31 mouse cellular contexts compared by ENCODE assay signal in genomic region chr15:91465331-91465730, GRCm38 (mm10).
"Had no signal": no experiment of that assay in that cellular context is flagged by ENCODE, and none has a peak within 500 bp of the region (broad histone marks: within the 10 kb centered on the region; RNA-seq: fewer than 3 reads in every experiment).

No protein-coding gene starts in this region.

- H3K27me3 ChIP-seq: limb, embryonic 12.5 days; limb, embryonic 13.5 days; limb, embryonic 15.5 days; liver, embryonic 12.5 days; liver, embryonic 13.5 days; liver, embryonic 15.5 days; lung, embryonic 15.5 days; megakaryocyte, embryonic 14.5 days; midbrain, embryonic 12.5 days; midbrain, embryonic 13.5 days; midbrain, embryonic 15.5 days; neural tube, embryonic 12.5 days; neural tube, embryonic 13.5 days had no signal

- H3K4me2 ChIP-seq: limb, embryonic 12.5 days; limb, embryonic 13.5 days; limb, embryonic 15.5 days; liver, embryonic 11.5 days; liver, embryonic 12.5 days; liver, embryonic 13.5 days; liver, embryonic 15.5 days; lung, embryonic 15.5 days; midbrain, embryonic 11.5 days; midbrain, embryonic 12.5 days; midbrain, embryonic 13.5 days; midbrain, embryonic 15.5 days; neural tube, embryonic 12.5 days; neural tube, embryonic 13.5 days had no signal

- H3K4me1 ChIP-seq: limb, embryonic 10.5 days; liver, embryonic 12.5 days; liver, embryonic 13.5 days; liver, embryonic 15.5 days; megakaryocyte, embryonic 14.5 days; midbrain, embryonic 10.5 days; midbrain, embryonic 12.5 days; neural tube, embryonic 12.5 days had no signal

- H3K9ac ChIP-seq: limb, embryonic 12.5 days; limb, embryonic 13.5 days; limb, embryonic 15.5 days; liver, embryonic 12.5 days; liver, embryonic 13.5 days; liver, embryonic 14.5 days; liver, embryonic 15.5 days; liver, postnatal 0 days; lung, embryonic 15.5 days; midbrain, embryonic 12.5 days; midbrain, embryonic 13.5 days; midbrain, embryonic 15.5 days; neural tube, embryonic 12.5 days; neural tube, embryonic 13.5 days had no signal

- H3K27ac ChIP-seq: limb, embryonic 10.5 days; limb, embryonic 12.5 days; limb, embryonic 13.5 days; limb, embryonic 15.5 days; liver, embryonic 12.5 days; liver, embryonic 13.5 days; liver, embryonic 14.5 days; liver, embryonic 15.5 days; lung, embryonic 15.5 days; macrophage; midbrain, embryonic 10.5 days; midbrain, embryonic 12.5 days; midbrain, embryonic 13.5 days; midbrain, embryonic 15.5 days; neural tube, embryonic 12.5 days; neural tube, embryonic 13.5 days had no signal

- H3K36me3 ChIP-seq: limb, embryonic 10.5 days; limb, embryonic 12.5 days; limb, embryonic 13.5 days; limb, embryonic 15.5 days; liver, embryonic 12.5 days; liver, embryonic 13.5 days; liver, embryonic 15.5 days; lung, embryonic 15.5 days; midbrain, embryonic 10.5 days; midbrain, embryonic 12.5 days; midbrain, embryonic 13.5 days; midbrain, embryonic 15.5 days; neural tube, embryonic 12.5 days; neural tube, embryonic 13.5 days had no signal

- DNase-seq: left cerebral cortex, postnatal 4 days; liver; liver, embryonic 13.5 days; liver, postnatal 0 days; lung, adult 18-20 months; lung, adult 2 months; lung, postnatal 14 days; lung, postnatal 36 days; lung, postnatal 4 days; midbrain, embryonic 14.5 days had no signal

- H3K4me3 ChIP-seq: limb, embryonic 10.5 days; limb, embryonic 12.5 days; limb, embryonic 13.5 days; limb, embryonic 15.5 days; liver, embryonic 12.5 days; liver, embryonic 13.5 days; liver, embryonic 15.5 days; lung, embryonic 15.5 days; megakaryocyte, embryonic 14.5 days; midbrain, embryonic 10.5 days; midbrain, embryonic 12.5 days; midbrain, embryonic 13.5 days; midbrain, embryonic 15.5 days; myocyte; neural tube, embryonic 12.5 days; neural tube, embryonic 13.5 days had no signal

- ATAC-seq: liver, embryonic 12.5 days; liver, postnatal 0 days; lung, postnatal 0 days; midbrain, embryonic 13.5 days; midbrain, embryonic 15.5 days; midbrain, embryonic 16.5 days had no signal

- H3K9me3 ChIP-seq: limb, embryonic 10.5 days; limb, embryonic 12.5 days; limb, embryonic 13.5 days; limb, embryonic 15.5 days; liver, embryonic 12.5 days; liver, embryonic 13.5 days; liver, embryonic 15.5 days; lung, embryonic 15.5 days; midbrain, embryonic 10.5 days; midbrain, embryonic 12.5 days; midbrain, embryonic 13.5 days; midbrain, embryonic 15.5 days; neural tube, embryonic 12.5 days; neural tube, embryonic 13.5 days had no signal
